Mouse (Mus musculus) liver, embryonic 14.5 days (tissue): ENCODE results near the gene Ccdc12.

Experiments used
- CTCF ChIP-seq: IDR thresholded peaks from 2 replicates; pipeline ENCODE4 v1.5.1; 2016; ENCODE audit warnings: antibody characterized with exemption, low read depth, control low read depth
- EP300 ChIP-seq: IDR thresholded peaks from 2 replicates; pipeline ENCODE4 v1.6.1; 2016; ENCODE audit warnings: antibody characterized with exemption, low read depth

DNA sequence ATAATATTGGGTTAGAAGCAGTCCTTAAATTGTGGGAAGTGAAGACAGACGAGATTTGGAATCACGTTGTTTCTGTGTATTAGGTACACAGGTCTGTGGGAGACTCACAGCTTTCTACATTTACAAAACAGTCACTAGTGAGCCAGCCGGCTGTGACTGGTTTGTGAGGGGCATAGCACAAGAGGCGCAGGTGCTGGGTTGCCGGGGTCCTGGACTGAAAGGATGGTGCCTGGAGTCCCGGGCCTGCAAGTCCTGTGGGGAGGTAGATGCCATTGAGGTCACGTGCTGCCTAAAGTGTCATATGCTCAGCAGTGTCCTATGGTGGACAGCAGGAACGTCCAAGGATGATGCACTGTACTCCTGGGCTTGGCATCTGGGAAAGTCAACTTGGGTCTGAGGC, 10.1 kb downstream of the Ccdc12 start:
- TF ChIP-seq EP300, result no peak
- TF ChIP-seq CTCF, result no peak
